Comparison of ENCODE assay signal across 9 mouse cellular contexts in genomic region chr4:132259248-132259647, GRCm38 (mm10). TPM values are rescaled to one million over a fixed set of nuclear protein-coding genes. Genes with fewer than 3 reads are reported as not detected.
DNase-seq lines count a peak whose midpoint lies in the region; ATAC-seq and TF ChIP-seq lines count a peak whose summit lies in the region.
"Had no signal": no experiment of that assay in that cellular context is flagged by ENCODE, and none has a peak within 500 bp of the region (broad histone marks: within the 10 kb centered on the region; RNA-seq: fewer than 3 reads in every experiment).

No protein-coding gene starts in this region.

- TF ChIP-seq EP300 in stomach, postnatal 0 days (optimal IDR thresholded peaks at IDR 0.05) = no peak

- no peak overlapping the region for H3K27ac ChIP-seq in hindbrain, embryonic 13.5 days
- H3K27ac ChIP-seq in hindbrain, embryonic 11.5 days (ENCODE audit: low read depth, low read length) = no peak overlapping the region
- no peak overlapping the region for H3K27ac ChIP-seq in midbrain, embryonic 10.5 days (replicated peaks)
- no peak overlapping the region for H3K27ac ChIP-seq in midbrain, embryonic 11.5 days (ENCODE audit: low read depth, low read length)
- H3K27ac ChIP-seq in limb, embryonic 12.5 days = no peak overlapping the region
- peak overlapping the region; percentile 8; the same call in 1 of the 2 replicates for H3K27ac ChIP-seq in stomach, postnatal 0 days (replicated peaks)

- H3K4me2 ChIP-seq in hindbrain, embryonic 13.5 days = peak overlapping the region; percentile 79; the same call in 1 of the 2 replicates
- H3K4me2 ChIP-seq in hindbrain, embryonic 11.5 days (replicated peaks; ENCODE audit: low read depth, low read length) = no peak overlapping the region
- no peak overlapping the region for H3K4me2 ChIP-seq in midbrain, embryonic 11.5 days
- peak overlapping the region; percentile 83; the same call in 1 of the 2 replicates for H3K4me2 ChIP-seq in limb, embryonic 12.5 days
- no peak overlapping the region for H3K4me2 ChIP-seq in stomach, postnatal 0 days (replicated peaks; ENCODE audit: low read depth)

- no peaks in the 10 kb centered on the region for H3K27me3 ChIP-seq in hindbrain, embryonic 13.5 days
- no peaks in the 10 kb centered on the region for H3K27me3 ChIP-seq in hindbrain, embryonic 11.5 days (ENCODE audit: control insufficient read depth, insufficient read depth, low read length)
- no peaks in the 10 kb centered on the region for H3K27me3 ChIP-seq in midbrain, embryonic 10.5 days (ENCODE audit: low read depth, poor library complexity, severe bottlenecking)
- no peaks in the 10 kb centered on the region for H3K27me3 ChIP-seq in midbrain, embryonic 11.5 days (ENCODE audit: control insufficient read depth, insufficient read depth, low read length)
- H3K27me3 ChIP-seq in limb, embryonic 12.5 days = no peaks in the 10 kb centered on the region
- H3K27me3 ChIP-seq in stomach, postnatal 0 days (ENCODE audit: control insufficient read depth, insufficient read depth, low read length) = no peaks in the 10 kb centered on the region

- no peak for ATAC-seq in hindbrain, embryonic 13.5 days (ENCODE audit: low FRiP score)
- ATAC-seq in hindbrain, embryonic 11.5 days (ENCODE audit: low FRiP score) = no peak
- no peak for ATAC-seq in midbrain, embryonic 11.5 days (ENCODE audit: low FRiP score)
- no peak for ATAC-seq in limb, embryonic 12.5 days (ENCODE audit: insufficient number of reproducible peaks, insufficient read depth, low FRiP score, low TSS enrichment, low read depth)
- ATAC-seq in stomach, postnatal 0 days (ENCODE audit: low FRiP score, low TSS enrichment) = no peak

- no peaks in the 10 kb centered on the region for H3K9me3 ChIP-seq in hindbrain, embryonic 13.5 days
- no peaks in the 10 kb centered on the region for H3K9me3 ChIP-seq in hindbrain, embryonic 11.5 days (ENCODE audit: control insufficient read depth, low read length)
- H3K9me3 ChIP-seq in midbrain, embryonic 10.5 days (replicated peaks) = no peaks in the 10 kb centered on the region
- H3K9me3 ChIP-seq in midbrain, embryonic 11.5 days (ENCODE audit: control insufficient read depth, low read length) = no peaks in the 10 kb centered on the region
- no peaks in the 10 kb centered on the region for H3K9me3 ChIP-seq in limb, embryonic 12.5 days
- H3K9me3 ChIP-seq in stomach, postnatal 0 days (ENCODE audit: control insufficient read depth, low read length) = no peaks in the 10 kb centered on the region

- H3K36me3 ChIP-seq in hindbrain, embryonic 13.5 days = no peaks in the 10 kb centered on the region
- H3K36me3 ChIP-seq in hindbrain, embryonic 11.5 days (ENCODE audit: control insufficient read depth, insufficient read depth, low read length) = no peaks in the 10 kb centered on the region
- 0 out of 2 replicates have a peak, but pooled peaks cover 5% of the 10 kb centered on the region for H3K36me3 ChIP-seq in midbrain, embryonic 10.5 days
- no peaks in the 10 kb centered on the region for H3K36me3 ChIP-seq in midbrain, embryonic 11.5 days (ENCODE audit: control insufficient read depth, insufficient read depth, low read length)
- no peaks in the 10 kb centered on the region for H3K36me3 ChIP-seq in limb, embryonic 12.5 days
- no peaks in the 10 kb centered on the region for H3K36me3 ChIP-seq in stomach, postnatal 0 days (ENCODE audit: control insufficient read depth, insufficient read depth, low read length)

- peak overlapping the region; percentile 95; the same call in 1 of the 2 replicates for H3K9ac ChIP-seq in hindbrain, embryonic 13.5 days
- H3K9ac ChIP-seq in hindbrain, embryonic 11.5 days (ENCODE audit: low read depth, low read length) = no peak overlapping the region
- H3K9ac ChIP-seq in midbrain, embryonic 11.5 days (ENCODE audit: low read length) = no peak overlapping the region
- H3K9ac ChIP-seq in limb, embryonic 12.5 days (replicated peaks) = no peak overlapping the region
- H3K9ac ChIP-seq in stomach, postnatal 0 days (ENCODE audit: low read length) = no peak overlapping the region

- peaks cover 29% of the 10 kb centered on the region for H3K4me1 ChIP-seq in hindbrain, embryonic 13.5 days (replicated peaks)
- H3K4me1 ChIP-seq in hindbrain, embryonic 11.5 days (replicated peaks; ENCODE audit: control insufficient read depth, insufficient read depth, low read length) = peaks cover 4% of the 10 kb centered on the region; the same call in 1 of the 2 replicates
- peaks cover 30% of the 10 kb centered on the region for H3K4me1 ChIP-seq in midbrain, embryonic 10.5 days
- peaks cover 19% of the 10 kb centered on the region for H3K4me1 ChIP-seq in midbrain, embryonic 11.5 days (ENCODE audit: control insufficient read depth, insufficient read depth, low read length)
- H3K4me1 ChIP-seq in limb, embryonic 12.5 days (replicated peaks) = peaks cover 14% of the 10 kb centered on the region
- no peaks in the 10 kb centered on the region for H3K4me1 ChIP-seq in stomach, postnatal 0 days (replicated peaks; ENCODE audit: control insufficient read depth, insufficient read depth)

- TF ChIP-seq CTCF in stomach, postnatal 0 days (IDR thresholded peaks at IDR 0.05; ENCODE audit: low read depth) = no peak

- 93% methylated on average over 4 of the region's 4 CpGs for WGBS in hindbrain, embryonic 13.5 days
- WGBS in hindbrain, embryonic 11.5 days = 90% methylated on average over 4 of the region's 4 CpGs
- WGBS in midbrain, embryonic 10.5 days = 98% methylated on average over 4 of the region's 4 CpGs
- 94% methylated on average over 4 of the region's 4 CpGs for WGBS in midbrain, embryonic 11.5 days
- WGBS in limb, embryonic 12.5 days = 84% methylated on average over 4 of the region's 4 CpGs
- 56% methylated on average over 4 of the region's 4 CpGs for WGBS in stomach, postnatal 0 days

- H3K4me3 ChIP-seq in hindbrain, embryonic 13.5 days = no peak overlapping the region
- H3K4me3 ChIP-seq in hindbrain, embryonic 11.5 days (ENCODE audit: low read depth, low read length) = no peak overlapping the region
- 0 out of 2 replicates have a peak overlapping the region, but pooled peaks have one; percentile 1 for H3K4me3 ChIP-seq in midbrain, embryonic 10.5 days
- no peak overlapping the region for H3K4me3 ChIP-seq in midbrain, embryonic 11.5 days (ENCODE audit: low read depth, low read length)
- H3K4me3 ChIP-seq in limb, embryonic 12.5 days (replicated peaks) = peak overlapping the region; percentile 85; the same call in 1 of the 2 replicates
- no peak overlapping the region for H3K4me3 ChIP-seq in stomach, postnatal 0 days (ENCODE audit: low read depth, low read length)

- DNase-seq in hindbrain, embryonic 11.5 days (ENCODE audit: low spot score) = no peak
- no peak for DNase-seq in midbrain, embryonic 10.5 days (ENCODE audit: low spot score)
- no peak for DNase-seq in midbrain, embryonic 11.5 days (ENCODE audit: low spot score, missing footprints)
- no peak for DNase-seq in stomach, postnatal 0 days (ENCODE audit: low spot score)
- DNase-seq in spleen, postnatal 4 days (ENCODE audit: low spot score in 2 of 2) = no peak
- DNase-seq: thymus, adult 2 months had no signal

RNA-seq across cellular contexts. Expression of gene Gmeb1, which starts 2.2 kb away (rescaled TPM):
- polyA plus RNA-seq in hindbrain, embryonic 13.5 days (2015; fragmentation: Nextera tagmentation; extraction: Ambion mirVana) = 47.1 and 48.7 TPM in 2 replicates
- polyA plus RNA-seq in hindbrain, embryonic 11.5 days (2014; fragmentation: Nextera tagmentation; extraction: Ambion mirVana) = 38.4 and 41.4 TPM in 2 replicates
- polyA plus RNA-seq in midbrain, embryonic 10.5 days (2016; fragmentation: Nextera tagmentation; extraction: Ambion mirVana) = 45.9 and 49.3 TPM in 2 replicates
- 37.0 and 39.6 TPM in 2 replicates for polyA plus RNA-seq in midbrain, embryonic 11.5 days (2014; fragmentation: Nextera tagmentation; extraction: Ambion mirVana)
- polyA plus RNA-seq in limb, embryonic 12.5 days (2016; fragmentation: Nextera tagmentation; extraction: Ambion mirVana) = 44.4 and 47.1 TPM in 2 replicates
- 11.2 and 11.4 TPM in 2 replicates for polyA plus RNA-seq in stomach, postnatal 0 days (2015; fragmentation: Nextera tagmentation; extraction: Ambion mirVana)

RNA-seq across cellular contexts. Expression of gene Taf12, which starts 14.9 kb away (rescaled TPM):
- 44.6 and 49.0 TPM in 2 replicates for polyA plus RNA-seq in hindbrain, embryonic 13.5 days (2015; fragmentation: Nextera tagmentation; extraction: Ambion mirVana)
- polyA plus RNA-seq in hindbrain, embryonic 11.5 days (2014; fragmentation: Nextera tagmentation; extraction: Ambion mirVana) = 60.5 and 65.0 TPM in 2 replicates
- polyA plus RNA-seq in midbrain, embryonic 10.5 days (2016; fragmentation: Nextera tagmentation; extraction: Ambion mirVana) = 70.1 and 73.0 TPM in 2 replicates
- 67.2 and 70.5 TPM in 2 replicates for polyA plus RNA-seq in midbrain, embryonic 11.5 days (2014; fragmentation: Nextera tagmentation; extraction: Ambion mirVana)
- 58.9 and 59.8 TPM in 2 replicates for polyA plus RNA-seq in limb, embryonic 12.5 days (2016; fragmentation: Nextera tagmentation; extraction: Ambion mirVana)
- polyA plus RNA-seq in stomach, postnatal 0 days (2015; fragmentation: Nextera tagmentation; extraction: Ambion mirVana) = 23.9 and 24.0 TPM in 2 replicates

RNA-seq across cellular contexts. Expression of gene Rab42, which starts 43.9 kb away (rescaled TPM):
- 0.80 and 0.84 TPM in 2 replicates for polyA plus RNA-seq in hindbrain, embryonic 13.5 days (2015; fragmentation: Nextera tagmentation; extraction: Ambion mirVana)
- 0.39 and 0.61 TPM in 2 replicates for polyA plus RNA-seq in hindbrain, embryonic 11.5 days (2014; fragmentation: Nextera tagmentation; extraction: Ambion mirVana)
- polyA plus RNA-seq in midbrain, embryonic 10.5 days (2016; fragmentation: Nextera tagmentation; extraction: Ambion mirVana) = 0.79 and 0.85 TPM in 2 replicates
- 0.42 and 0.59 TPM in 2 replicates for polyA plus RNA-seq in midbrain, embryonic 11.5 days (2014; fragmentation: Nextera tagmentation; extraction: Ambion mirVana)
- 1.3 and 1.5 TPM in 2 replicates for polyA plus RNA-seq in limb, embryonic 12.5 days (2016; fragmentation: Nextera tagmentation; extraction: Ambion mirVana)
- polyA plus RNA-seq in stomach, postnatal 0 days (2015; fragmentation: Nextera tagmentation; extraction: Ambion mirVana) = 2.3 and 2.6 TPM in 2 replicates
- polyA plus RNA-seq: liver, adult 2 months had no signal

RNA-seq across cellular contexts. Expression of gene Ythdf2, which starts 47.1 kb away (rescaled TPM):
- polyA plus RNA-seq in hindbrain, embryonic 13.5 days (2015; fragmentation: Nextera tagmentation; extraction: Ambion mirVana) = 134 and 137 TPM in 2 replicates
- 161 TPM in 2 replicates for polyA plus RNA-seq in hindbrain, embryonic 11.5 days (2014; fragmentation: Nextera tagmentation; extraction: Ambion mirVana)
- polyA plus RNA-seq in midbrain, embryonic 10.5 days (2016; fragmentation: Nextera tagmentation; extraction: Ambion mirVana) = 148 and 150 TPM in 2 replicates
- 164 and 170 TPM in 2 replicates for polyA plus RNA-seq in midbrain, embryonic 11.5 days (2014; fragmentation: Nextera tagmentation; extraction: Ambion mirVana)
- polyA plus RNA-seq in limb, embryonic 12.5 days (2016; fragmentation: Nextera tagmentation; extraction: Ambion mirVana) = 143 and 149 TPM in 2 replicates
- 52.6 and 53.8 TPM in 2 replicates for polyA plus RNA-seq in stomach, postnatal 0 days (2015; fragmentation: Nextera tagmentation; extraction: Ambion mirVana)

Comparison
In these comparisons a context has a peak if more than half of its experiments do, and no peak if none do; other contexts are left out.
1. H3K4me2 ChIP-seq: peak in hindbrain, embryonic 13.5 days (single experiment) and limb, embryonic 12.5 days (single experiment); none in hindbrain, embryonic 11.5 days (single experiment), midbrain, embryonic 11.5 days (single experiment) and stomach, postnatal 0 days (single experiment).
2. H3K4me3 ChIP-seq: peak in midbrain, embryonic 10.5 days (single experiment) and limb, embryonic 12.5 days (single experiment); none in hindbrain, embryonic 13.5 days (single experiment), hindbrain, embryonic 11.5 days (single experiment), midbrain, embryonic 11.5 days (single experiment) and stomach, postnatal 0 days (single experiment).